Mouse (Mus musculus) heart, embryonic 10.5 days (tissue): ENCODE measurements around the gene Lamc2. TPM values are rescaled to one million over a fixed set of nuclear protein-coding genes. Genes with fewer than 3 reads are reported as not detected.

Source experiments
- DNase-seq: peaks from one replicate; pipeline ENCODE4 v3.0.0-alpha.2; 2017; ENCODE audit warnings: low spot score
- H3K27ac ChIP-seq: fragments of 300-500 bp; sonication (generic); 2 replicates; pipeline ENCODE4 v1.5.1; 2016; ENCODE audit warnings: mild to moderate bottlenecking
- H3K27me3 ChIP-seq: fragments of 300-500 bp; sonication (generic); 2 replicates; pipeline ENCODE4 v1.6.1; 2016; ENCODE audit warnings: mild to moderate bottlenecking; ENCODE audit not compliant: poor library complexity, insufficient read depth, severe bottlenecking
- H3K36me3 ChIP-seq: fragments of 300-500 bp; sonication (generic); 2 replicates; pipeline ENCODE4 v1.6.1; 2016; ENCODE audit warnings: mild to moderate bottlenecking, moderate library complexity
- H3K4me1 ChIP-seq: fragments of 300-500 bp; sonication (generic); 2 replicates; pipeline ENCODE4 v1.6.1; 2016; ENCODE audit warnings: mild to moderate bottlenecking
- H3K4me3 ChIP-seq: fragments of 300-500 bp; sonication (generic); 2 replicates; pipeline ENCODE4 v1.5.1; 2016; ENCODE audit warnings: mild to moderate bottlenecking, moderate library complexity
- H3K9me3 ChIP-seq: fragments of 300-500 bp; sonication (generic); 2 replicates; pipeline ENCODE4 v1.6.1; 2016; ENCODE audit warnings: mild to moderate bottlenecking, moderate library complexity
- WGBS: fragments of 180-500 bp; shearing (Covaris S2); methylation state at CpG from one replicate; pipeline ENCODE4 v1.1.7; 2016; 5-methylcytosine and 5-hydroxymethylcytosine counted together
- polyA plus RNA-seq: library from polyadenylated mRNA; unstranded; fragments of >200 nt; fragmentation: Nextera tagmentation; extraction: Ambion mirVana; gene quantifications from 2 replicates; pipeline ENCODE4 v1.2.1, GENCODE M21; 2016

Gene Lamc2
- 4.9 and 5.6 TPM in 2 replicates for polyA plus RNA-seq

GRCm38 (mm10) chr1:153185828-153186803 lies at the start of gene Lamc2:
Gene Lamc2 (minus strand): TSS chr1:153186447.
- peaks cover 23% of the 10 kb centered on the region for H3K4me1 ChIP-seq
- no peak for DNase-seq
- WGBS, result 3% methylated on average over 46 of the region's 46 CpGs
- H3K27ac ChIP-seq, result peak within 1 kb of the TSS; percentile 84
- peaks cover 30% of the 10 kb centered on the region for H3K27me3 ChIP-seq
- no peaks in the 10 kb centered on the region for H3K9me3 ChIP-seq
- H3K36me3 ChIP-seq, result no peaks in the 10 kb centered on the region
- H3K4me3 ChIP-seq, result peak within 1 kb of the TSS; percentile 64

- H3K36me3 ChIP-seq, result peaks cover 84% of the 10 kb centered on the region
- WGBS, result 81% methylated on average over 4 of the region's 4 CpGs
- DNase-seq, result no peak
- no peak overlapping the region for H3K4me3 ChIP-seq
- no peaks in the 10 kb centered on the region for H3K9me3 ChIP-seq
- no peaks in the 10 kb centered on the region for H3K4me1 ChIP-seq
- no peaks in the 10 kb centered on the region for H3K27me3 ChIP-seq
- no peak overlapping the region for H3K27ac ChIP-seq
Observed at GRCm38 (mm10) chr1:153235576-153235975, 49.3 kb upstream of the Lamc2 start.

GRCm38 (mm10) chr1:153231681-153232080 lies 45.4 kb upstream of the Lamc2 start:
- peaks cover 90% of the 10 kb centered on the region for H3K36me3 ChIP-seq
- 85% methylated on average over 9 of the region's 9 CpGs for WGBS

GRCm38 (mm10) chr1:153227916-153228315 lies 41.7 kb upstream of the Lamc2 start:
- Histone ChIP-seq H3K36me3 (peaks cover 92% of the 10 kb centered on the region), H3K27ac (no peak overlapping the region), H3K4me1 (no peaks in the 10 kb centered on the region; the same call in 1 of the 2 replicates), H3K27me3 (no peaks in the 10 kb centered on the region), H3K4me3 (no peak overlapping the region), H3K9me3 (no peaks in the 10 kb centered on the region)
- 68% methylated on average over 4 of the region's 4 CpGs for WGBS
- DNase-seq, result no peak

More at GRCm38 (mm10) chr1:153231681-153232080, 45.4 kb upstream of the Lamc2 start:
- H3K4me1 ChIP-seq, result no peaks in the 10 kb centered on the region
- no peak overlapping the region for H3K4me3 ChIP-seq
- H3K27me3 ChIP-seq, result no peaks in the 10 kb centered on the region
- no peaks in the 10 kb centered on the region for H3K9me3 ChIP-seq
- no peak overlapping the region for H3K27ac ChIP-seq
- no peak for DNase-seq

- no peak for DNase-seq
- H3K27me3 ChIP-seq, result no peaks in the 10 kb centered on the region
- whole genome bisulfite sequencing, result 80% methylated on average over 8 of the region's 8 CpGs
- no peak overlapping the region for H3K4me3 ChIP-seq
- peaks cover 92% of the 10 kb centered on the region for H3K36me3 ChIP-seq
- no peak overlapping the region for H3K27ac ChIP-seq
- H3K4me1 ChIP-seq, result no peaks in the 10 kb centered on the region; the same call in 1 of the 2 replicates
- H3K9me3 ChIP-seq, result no peaks in the 10 kb centered on the region
Observed at GRCm38 (mm10) chr1:153227096-153227495, 40.8 kb upstream of the Lamc2 start.

GRCm38 (mm10) chr1:153225786-153226725 lies 39.8 kb upstream of the Lamc2 start:
- H3K27ac ChIP-seq, result no peak overlapping the region

GRCm38 (mm10) chr1:153224331-153224730 lies 38.1 kb upstream of the Lamc2 start:
- Histone ChIP-seq H3K4me1 (peaks cover 3% of the 10 kb centered on the region), H3K9me3 (no peaks in the 10 kb centered on the region), H3K27me3 (no peaks in the 10 kb centered on the region), H3K4me3 (no peak overlapping the region), H3K36me3 (peaks cover 93% of the 10 kb centered on the region), H3K27ac (no peak overlapping the region)
- WGBS, result 60% methylated on average over 5 of the region's 5 CpGs
- no peak for DNase-seq

More at GRCm38 (mm10) chr1:153225786-153226725, 39.8 kb upstream of the Lamc2 start:
- peaks cover 93% of the 10 kb centered on the region for H3K36me3 ChIP-seq
- no peaks in the 10 kb centered on the region for H3K9me3 ChIP-seq
- H3K27me3 ChIP-seq, result no peaks in the 10 kb centered on the region
- H3K4me1 ChIP-seq, result no peaks in the 10 kb centered on the region; the same call in 1 of the 2 replicates
- 89% methylated on average over 21 of the region's 21 CpGs for WGBS
- no peak for DNase-seq
- H3K4me3 ChIP-seq, result no peak overlapping the region

- peaks cover 60% of the 10 kb centered on the region for H3K36me3 ChIP-seq
- peaks cover 4% of the 10 kb centered on the region; the same call in 1 of the 2 replicates for H3K4me1 ChIP-seq
- 49% methylated on average over 9 of the region's 9 CpGs for WGBS
- DNase-seq, result no peak
- H3K27me3 ChIP-seq, result no peaks in the 10 kb centered on the region
- no peak overlapping the region for H3K27ac ChIP-seq
- no peaks in the 10 kb centered on the region for H3K9me3 ChIP-seq
- H3K4me3 ChIP-seq, result no peak overlapping the region
Observed at GRCm38 (mm10) chr1:153219376-153219775, 33.1 kb upstream of the Lamc2 start.

GRCm38 (mm10) chr1:153216516-153216915 lies 30.3 kb upstream of the Lamc2 start:
- Histone ChIP-seq H3K36me3 (peaks cover 32% of the 10 kb centered on the region), H3K27me3 (no peaks in the 10 kb centered on the region), H3K4me1 (peaks cover 7% of the 10 kb centered on the region; the same call in 1 of the 2 replicates), H3K9me3 (no peaks in the 10 kb centered on the region), H3K27ac (no peak overlapping the region), H3K4me3 (no peak overlapping the region)
- WGBS, result 80% methylated on average over 4 of the region's 4 CpGs
- no peak for DNase-seq

GRCm38 (mm10) chr1:153215676-153216075 lies 29.4 kb upstream of the Lamc2 start:
- Histone ChIP-seq H3K36me3 (peaks cover 24% of the 10 kb centered on the region), H3K27me3 (no peaks in the 10 kb centered on the region), H3K27ac (no peak overlapping the region), H3K4me1 (peaks cover 12% of the 10 kb centered on the region; the same call in 1 of the 2 replicates), H3K4me3 (no peak overlapping the region), H3K9me3 (no peaks in the 10 kb centered on the region)
- WGBS, result 72% methylated on average over 5 of the region's 5 CpGs
- no peak for DNase-seq

- WGBS, result 28% methylated on average over 4 of the region's 4 CpGs
- H3K4me1 ChIP-seq, result peaks cover 8% of the 10 kb centered on the region; the same call in 1 of the 2 replicates
- H3K36me3 ChIP-seq, result no peaks in the 10 kb centered on the region
- no peaks in the 10 kb centered on the region for H3K27me3 ChIP-seq
- no peak for DNase-seq
- no peaks in the 10 kb centered on the region for H3K9me3 ChIP-seq
- H3K27ac ChIP-seq, result 0 out of 2 replicates have a peak overlapping the region, but pooled peaks have one; percentile 49
- H3K4me3 ChIP-seq, result no peak overlapping the region
Observed at GRCm38 (mm10) chr1:153210992-153211391, 24.7 kb upstream of the Lamc2 start.

- Histone ChIP-seq H3K4me1 (peaks cover 8% of the 10 kb centered on the region; the same call in 1 of the 2 replicates), H3K36me3 (no peaks in the 10 kb centered on the region), H3K27me3 (no peaks in the 10 kb centered on the region), H3K27ac (no peak overlapping the region), H3K9me3 (no peaks in the 10 kb centered on the region), H3K4me3 (no peak overlapping the region)
- WGBS, result 90% methylated on average over 2 of the region's 2 CpGs
- DNase-seq, result no peak
Observed at GRCm38 (mm10) chr1:153210198-153210597, 24.0 kb upstream of the Lamc2 start.
